Mouse (Mus musculus): ENCODE measurements around the gene Dnah7c.
"Not testable (repeated sequence)": the region's sequence is repeated elsewhere in the genome, so short reads cannot be mapped to it uniquely, and the experiment has no call there.

- TF ChIP-seq POLR2A, CTCF (IDR thresholded peaks at IDR 0.05; ENCODE audit: insufficient read depth, low read depth, low read length): not testable (repeated sequence)
These were observed 168.4 kb downstream of the Dnah7c start for GRCm38 (mm10) chr1:46593826-46594225.

All from olfactory bulb, adult 2 months (tissue).